Mouse (Mus musculus): Measurements from ENCODE around the gene Nat8f3.
"Not testable (repeated sequence)": the region's sequence is repeated elsewhere in the genome, so short reads cannot be mapped to it uniquely, and the experiment has no call there.

Gene Nat8f3

GRCm38 (mm10) chr6:85765532-85765931, at the start of gene Nat8f3:
Nat8f3 (minus strand) TSS chr6:85765754.
- not testable (repeated sequence) for DNase-seq (ENCODE audit: extremely low read depth, low read depth, low spot score)

DNA sequence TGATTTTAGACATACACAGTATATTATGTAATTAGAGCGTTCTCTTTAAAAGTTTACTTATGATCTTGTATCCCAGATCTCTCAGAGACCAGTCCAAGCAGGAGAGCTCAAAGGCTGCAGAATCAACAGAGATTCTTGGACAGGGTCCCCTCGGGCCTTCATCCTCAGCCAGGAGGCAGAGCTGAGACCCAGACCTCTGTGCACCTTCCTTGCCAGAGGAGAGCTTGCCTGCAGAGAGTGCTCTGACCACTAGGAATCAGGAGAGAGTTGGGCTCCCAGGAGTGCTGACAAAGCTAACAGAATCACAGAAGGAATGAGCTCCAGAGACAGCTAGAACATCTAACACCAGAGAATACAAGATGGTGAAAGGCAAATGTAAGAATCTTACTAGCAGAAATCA, 47.8 kb upstream of the Nat8f3 start:
- DNase-seq (ENCODE audit: extremely low read depth, low read depth, low spot score), result no peak

GRCm38 (mm10) chr6:85810942-85811537, 45.5 kb upstream of the Nat8f3 start:
- not testable (repeated sequence) for DNase-seq (ENCODE audit: extremely low read depth, low read depth, low spot score)

- not testable (repeated sequence) for DNase-seq (ENCODE audit: extremely low read depth, low read depth, low spot score)
Measured at GRCm38 (mm10) chr6:85810514-85810913, 45.0 kb upstream of the Nat8f3 start.

GRCm38 (mm10) chr6:85809784-85810183, 44.2 kb upstream of the Nat8f3 start:
- not testable (repeated sequence) for DNase-seq (ENCODE audit: extremely low read depth, low read depth, low spot score)

DNA sequence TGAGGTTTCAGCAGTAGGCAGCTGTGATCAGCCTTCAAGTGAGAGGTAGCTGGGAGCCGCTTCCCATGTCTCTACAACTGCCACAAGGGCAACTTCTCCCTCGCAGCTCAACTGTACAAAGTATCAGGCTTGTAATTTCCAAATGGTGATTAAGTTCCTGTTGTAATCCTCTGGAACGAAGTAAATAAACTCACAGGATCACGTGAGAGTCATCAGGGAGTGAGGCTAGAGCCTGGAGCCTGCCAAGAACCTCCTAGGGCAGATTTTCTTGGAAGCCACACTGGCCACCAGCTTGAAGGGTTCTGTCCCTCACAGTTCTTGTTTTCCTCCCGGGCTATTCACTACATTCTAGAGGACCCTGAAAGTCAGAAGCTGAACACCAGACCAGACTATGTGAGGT, 37.6 kb upstream of the Nat8f3 start:
- not testable (repeated sequence) for DNase-seq (ENCODE audit: extremely low read depth, low read depth, low spot score)

GRCm38 (mm10) chr6:85763127-85764070, 2.2 kb downstream of the Nat8f3 start:
- not testable (repeated sequence) for DNase-seq (ENCODE audit: extremely low read depth, low read depth, low spot score)

GRCm38 (mm10) chr6:85762678-85763077, 2.9 kb downstream of the Nat8f3 start:
- not testable (repeated sequence) for DNase-seq (ENCODE audit: extremely low read depth, low read depth, low spot score)

DNA sequence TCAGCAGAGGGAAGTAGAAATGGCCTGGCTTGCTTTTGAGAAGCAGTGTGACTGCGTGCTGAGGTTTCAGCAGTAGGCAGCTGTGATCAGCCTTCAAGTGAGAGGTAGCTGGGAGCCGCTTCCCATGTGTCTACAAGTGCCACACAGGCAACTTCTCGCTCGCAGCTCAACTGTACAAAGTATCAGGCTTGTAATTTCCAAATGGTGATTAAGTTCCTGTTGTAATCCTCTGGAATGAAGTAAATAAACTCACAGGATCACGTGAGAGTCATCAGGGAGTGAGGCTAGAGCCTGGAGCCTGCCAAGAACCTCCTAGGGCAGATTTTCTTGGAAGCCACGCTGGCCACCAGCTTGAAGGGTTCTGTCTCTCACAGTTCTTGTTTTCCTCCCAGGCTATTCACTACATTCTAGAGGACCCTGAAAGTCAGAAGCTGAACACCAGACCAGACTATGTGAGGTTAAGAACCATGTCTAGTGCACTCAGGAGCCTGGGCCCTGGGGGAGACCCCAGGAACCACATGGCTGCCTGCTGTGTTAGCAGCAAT, 9.8 kb downstream of the Nat8f3 start:
- DNase-seq (ENCODE audit: extremely low read depth, low read depth, low spot score), result not testable (repeated sequence)

DNA sequence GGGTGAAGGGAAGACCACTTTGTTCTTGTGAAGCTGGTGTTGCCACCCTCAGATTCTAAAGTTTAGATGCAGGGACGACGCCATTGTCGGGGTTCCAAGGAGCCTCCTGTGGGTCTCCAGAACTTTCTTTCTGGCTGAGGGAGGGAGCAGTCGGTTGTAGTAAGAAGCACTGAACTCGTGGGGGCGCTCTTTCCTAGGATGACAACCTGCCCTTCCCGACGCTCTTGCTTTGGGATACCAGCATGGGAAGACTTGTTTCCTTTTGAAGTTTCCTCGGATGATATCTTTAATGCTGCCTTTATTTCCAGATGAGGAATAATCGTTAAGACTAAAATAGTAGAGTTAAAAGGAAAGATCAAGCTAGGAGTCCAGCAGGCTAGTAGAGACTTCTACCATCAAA, 52.4 kb downstream of the Nat8f3 start, which contains the start of gene Nat8f7:
Gene Nat8f7, minus strand, starts transcription at position 101 of the 400 bp plus-strand sequence.
- DNase-seq (ENCODE audit: extremely low read depth, low read depth, low spot score), result not testable (repeated sequence)

DNA sequence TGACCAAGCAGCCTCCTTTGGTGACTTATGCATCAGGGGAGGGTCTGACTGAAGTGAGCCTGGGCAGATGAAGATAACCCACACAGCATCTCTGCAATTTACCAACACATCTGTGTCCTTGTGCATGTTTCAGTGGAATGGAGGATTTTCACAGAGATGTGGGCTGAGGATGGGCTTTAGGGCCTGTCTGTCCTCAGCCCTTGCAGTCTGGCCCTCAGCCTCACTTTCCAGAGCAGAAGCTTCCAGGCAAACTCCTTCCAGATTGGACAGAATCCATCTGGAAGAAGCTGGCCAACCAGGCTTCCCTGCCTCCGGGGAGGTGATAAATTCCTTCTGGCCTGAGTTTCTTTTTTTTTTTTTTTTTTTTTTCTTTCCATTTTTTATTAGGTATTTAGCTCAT, 55.9 kb downstream of the Nat8f3 start:
- not testable (repeated sequence) for DNase-seq (ENCODE audit: extremely low read depth, low read depth, low spot score)

DNA sequence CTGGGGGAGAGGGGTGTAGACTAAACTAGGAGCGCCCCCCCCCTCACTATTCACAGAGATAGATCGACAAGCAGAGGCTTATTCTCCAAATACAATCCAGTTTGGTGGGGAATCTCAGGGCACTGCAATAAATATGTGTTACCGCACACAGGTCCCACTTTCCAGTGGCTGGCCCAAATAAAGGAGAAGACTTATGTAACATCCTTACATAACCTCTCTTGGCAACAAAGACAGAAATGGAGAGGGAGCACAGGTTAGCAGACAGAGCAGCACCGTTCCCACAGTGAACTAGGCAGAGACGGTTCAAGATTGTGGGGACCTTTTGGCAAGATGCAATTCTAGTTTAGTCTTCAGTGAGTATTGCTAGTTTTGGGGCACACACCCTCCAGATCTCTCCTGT, 56.3 kb downstream of the Nat8f3 start:
- not testable (repeated sequence) for DNase-seq (ENCODE audit: extremely low read depth, low read depth, low spot score)

- DNase-seq (ENCODE audit: extremely low read depth, low read depth, low spot score), result not testable (repeated sequence)
Measured at GRCm38 (mm10) chr6:85701943-85702342, 63.6 kb downstream of the Nat8f3 start.

Measured in fat pad, adult 2 months (tissue).